Mouse (Mus musculus) erythroblast, embryonic 14.5 days (primary cell): ENCODE measurements around the gene D430042O09Rik.

Source experiments
- GATA1 ChIP-seq: IDR thresholded peaks from 2 replicates; pipeline ENCODE4 v1.6.1; 2012; ENCODE audit warnings: low read length, inconsistent platforms, mixed read lengths
- TAL1 ChIP-seq: IDR thresholded peaks from 3 replicates; pipeline ENCODE4 v1.6.1; 2012; ENCODE audit warnings: low read length, inconsistent platforms, mixed read lengths

DNA sequence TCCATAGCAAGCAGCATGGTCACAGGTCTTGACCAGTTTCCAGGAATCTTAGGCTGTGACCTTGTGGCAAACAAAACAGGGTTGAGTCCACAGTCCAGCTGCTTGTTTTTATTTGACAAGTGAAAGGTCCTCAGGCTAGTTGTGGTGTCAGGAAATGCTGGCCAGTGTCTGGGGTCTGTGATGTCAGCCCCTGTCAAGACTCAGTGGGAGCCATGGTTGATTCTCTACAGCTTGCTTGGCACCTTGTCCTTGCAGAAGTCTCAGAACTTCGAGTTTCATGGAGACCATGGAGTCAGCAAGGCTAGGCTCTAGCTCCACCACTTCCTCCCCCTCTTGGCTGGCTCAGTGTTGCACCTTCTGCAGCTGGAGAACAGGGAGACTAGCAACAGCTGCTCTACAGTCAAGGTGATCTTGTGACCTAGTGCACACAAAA is 33.6 kb downstream of the D430042O09Rik start:
- no peak for TF ChIP-seq GATA1
- no peak for TF ChIP-seq TAL1
